Comparison of ENCODE assay signal across 8 mouse cellular contexts in genomic region chr9:74975416-74975815, GRCm38 (mm10). TPM values are rescaled to one million over a fixed set of nuclear protein-coding genes. Genes with fewer than 3 reads are reported as not detected.
A peak's percentile ranks its signal among the peaks of the same experiment; 100 is the strongest.
DNase-seq lines count a peak whose midpoint lies in the region; ATAC-seq and TF ChIP-seq lines count a peak whose summit lies in the region.

No protein-coding gene starts in this region.

- ATAC-seq in hindbrain, embryonic 16.5 days, result peak; percentile 30
- peak; percentile 3; the same call in 1 of the 2 replicates for ATAC-seq in liver, embryonic 14.5 days (ENCODE audit: insufficient read depth)
- ATAC-seq in stomach, embryonic 16.5 days (ENCODE audit: insufficient read depth, low FRiP score), result peak; percentile 26; the same call in 1 of the 2 replicates

- H3K9ac ChIP-seq in hindbrain, embryonic 16.5 days (ENCODE audit: low read depth, low read length), result peak overlapping the region; percentile 76; the same call in 1 of the 2 replicates
- no peak overlapping the region for H3K9ac ChIP-seq in liver, embryonic 14.5 days (replicated peaks)
- H3K9ac ChIP-seq in stomach, embryonic 16.5 days (ENCODE audit: low read length), result peak overlapping the region; percentile 78

- no peaks in the 10 kb centered on the region for H3K36me3 ChIP-seq in hindbrain, embryonic 16.5 days (ENCODE audit: control insufficient read depth, insufficient read depth, low read length)
- H3K36me3 ChIP-seq in liver, embryonic 14.5 days (replicated peaks; ENCODE audit: control insufficient read depth, insufficient read depth, low read depth), result no peaks in the 10 kb centered on the region
- H3K36me3 ChIP-seq in stomach, embryonic 16.5 days (ENCODE audit: control insufficient read depth, insufficient read depth, low read length), result no peaks in the 10 kb centered on the region

- H3K27ac ChIP-seq in cerebellum, adult 2 months (ENCODE audit: insufficient read depth, low read length), result peak overlapping the region; percentile 92
- H3K27ac ChIP-seq in bone marrow macrophage, adult 2 months (ENCODE audit: insufficient read depth, low read depth, low read length), result peak overlapping the region; percentile 88
- peak overlapping the region; percentile 95 for H3K27ac ChIP-seq in hindbrain, embryonic 16.5 days (ENCODE audit: low read depth, low read length)
- H3K27ac ChIP-seq in liver, embryonic 14.5 days, result no peak overlapping the region
- peak overlapping the region; percentile 87 for H3K27ac ChIP-seq in stomach, embryonic 16.5 days (ENCODE audit: low read length)

- TF ChIP-seq CTCF in cerebellum, adult 2 months (IDR thresholded peaks at IDR 0.05; ENCODE audit: borderline replicate concordance, insufficient read depth, low read depth, low read length), result no peak
- no peak for TF ChIP-seq CTCF in bone marrow macrophage, adult 2 months (IDR thresholded peaks at IDR 0.05; ENCODE audit: low read depth, low read length)
- TF ChIP-seq CTCF in liver, embryonic 14.5 days (IDR thresholded peaks at IDR 0.05; ENCODE audit: low read depth), result no peak

- no peak for DNase-seq in cerebellum, adult 2 months
- DNase-seq in cerebellum, postnatal 36 days, result no peak
- DNase-seq in liver, embryonic 14.5 days (ENCODE audit: low read depth in 3 of 3, low spot score in 3 of 3), result no peak
- DNase-seq in frontal cortex, postnatal 36 days (ENCODE audit: low spot score in 2 of 2), result no peak
- DNase-seq in adrenal gland, adult 18-20 months (ENCODE audit: low spot score in 2 of 2), result no peak

- H3K27me3 ChIP-seq in cerebellum, adult 2 months (ENCODE audit: control insufficient read depth, insufficient read depth, low read length), result no peaks in the 10 kb centered on the region
- H3K27me3 ChIP-seq in hindbrain, embryonic 16.5 days (replicated peaks; ENCODE audit: control insufficient read depth, insufficient read depth, low read length), result no peaks in the 10 kb centered on the region
- H3K27me3 ChIP-seq in liver, embryonic 14.5 days (ENCODE audit: control insufficient read depth, insufficient read depth, low read length), result no peaks in the 10 kb centered on the region
- no peaks in the 10 kb centered on the region for H3K27me3 ChIP-seq in stomach, embryonic 16.5 days (ENCODE audit: control insufficient read depth, insufficient read depth, low read length)

- no peak for TF ChIP-seq POLR2A in cerebellum, adult 2 months (IDR thresholded peaks at IDR 0.05; ENCODE audit: borderline replicate concordance, insufficient read depth, low read length)
- TF ChIP-seq POLR2A in bone marrow macrophage, adult 2 months (IDR thresholded peaks at IDR 0.05; ENCODE audit: borderline replicate concordance, low read depth, low read length), result no peak

- peaks cover 14% of the 10 kb centered on the region for H3K4me1 ChIP-seq in cerebellum, adult 2 months (ENCODE audit: control insufficient read depth, insufficient read depth, low read length)
- peaks cover 20% of the 10 kb centered on the region for H3K4me1 ChIP-seq in bone marrow macrophage, adult 2 months (ENCODE audit: control insufficient read depth, insufficient read depth, low read length)
- peaks cover 32% of the 10 kb centered on the region for H3K4me1 ChIP-seq in hindbrain, embryonic 16.5 days (ENCODE audit: control insufficient read depth, insufficient read depth, low read depth, low read length)
- H3K4me1 ChIP-seq in liver, embryonic 14.5 days (replicated peaks; ENCODE audit: control insufficient read depth in 2 of 2, insufficient read depth in 2 of 2, low read length in 1 of 2), result peaks cover 0 to 7% of the 10 kb centered on the region in 2 experiments; a peak in 1 of 4 replicates
- H3K4me1 ChIP-seq in stomach, embryonic 16.5 days (ENCODE audit: control insufficient read depth, insufficient read depth, low read length), result peaks cover 19% of the 10 kb centered on the region

- no peaks in the 10 kb centered on the region for H3K9me3 ChIP-seq in hindbrain, embryonic 16.5 days (ENCODE audit: control insufficient read depth, low read length)
- H3K9me3 ChIP-seq in liver, embryonic 14.5 days (ENCODE audit: control insufficient read depth, low read length), result no peaks in the 10 kb centered on the region
- H3K9me3 ChIP-seq in stomach, embryonic 16.5 days (replicated peaks; ENCODE audit: control insufficient read depth, low read length), result no peaks in the 10 kb centered on the region

- peak overlapping the region; percentile 53 for H3K4me2 ChIP-seq in hindbrain, embryonic 16.5 days (ENCODE audit: low read length)
- H3K4me2 ChIP-seq in liver, embryonic 14.5 days (ENCODE audit: low read depth), result peak overlapping the region; percentile 63
- H3K4me2 ChIP-seq in stomach, embryonic 16.5 days (ENCODE audit: low read depth, low read length), result peak overlapping the region; percentile 84

- peak overlapping the region; percentile 52 for H3K4me3 ChIP-seq in cerebellum, adult 2 months (replicated peaks; ENCODE audit: insufficient read depth, low read depth, low read length)
- peak overlapping the region; percentile 61 for H3K4me3 ChIP-seq in bone marrow macrophage, adult 2 months (ENCODE audit: insufficient read depth, low read length)
- H3K4me3 ChIP-seq in hindbrain, embryonic 16.5 days (ENCODE audit: low read length), result peak overlapping the region; percentile 58
- H3K4me3 ChIP-seq in liver, embryonic 14.5 days (ENCODE audit: insufficient read depth in 1 of 2, low read depth in 2 of 2, low read length in 2 of 2), result peak overlapping the region; percentile 8 to 38; a peak in 2 of 4 replicates
- H3K4me3 ChIP-seq in stomach, embryonic 16.5 days (replicated peaks; ENCODE audit: low read length), result peak overlapping the region; percentile 64

- no peak for TF ChIP-seq EP300 in liver, embryonic 14.5 days (IDR thresholded peaks at IDR 0.05; ENCODE audit: low read depth)

- WGBS in cerebellum, adult 2 months, result 0% methylated on average over 7 of the region's 7 CpGs
- 10% methylated on average over 7 of the region's 7 CpGs for WGBS in hindbrain, embryonic 16.5 days
- 17% methylated on average over 7 of the region's 7 CpGs for WGBS in liver, embryonic 14.5 days (ENCODE audit: insufficient replicate concordance)
- 15% methylated on average over 7 of the region's 7 CpGs for WGBS in stomach, embryonic 16.5 days

RNA-seq across cellular contexts. Expression of gene Fam214a, which starts 22.7 kb away (rescaled TPM):
- polyA plus RNA-seq in cerebellum, adult 2 months (2012; rRNA removed), result 36.2 and 39.2 TPM in 2 replicates
- polyA plus RNA-seq in bone marrow macrophage, adult 2 months (2012; ENCODE audit: insufficient read depth, insufficient read length, missing spikeins), result 43.2 and 48.3 TPM in 2 replicates
- 20.5 and 22.3 TPM in 2 replicates for polyA plus RNA-seq in hindbrain, embryonic 16.5 days (2015; fragmentation: Nextera tagmentation; extraction: Ambion mirVana)
- polyA plus RNA-seq in liver, embryonic 14.5 days (2012; rRNA removed), result 0.78 TPM in 2 replicates
- polyA plus RNA-seq in liver, embryonic 14.5 days (2014; fragmentation: Nextera tagmentation; extraction: Ambion mirVana), result 1.5 TPM in 2 replicates
- 10.0 and 10.2 TPM in 2 replicates for polyA plus RNA-seq in stomach, embryonic 16.5 days (2015; fragmentation: Nextera tagmentation; extraction: Ambion mirVana)
- total RNA-seq in adrenal gland, adult 18-20 months (2021), result 10 to 100 TPM; 65.1 to 78.0 TPM
